Mouse (Mus musculus) right cerebral cortex, adult 2 months (tissue): Measurements from ENCODE around the gene Slc47a1.
"Not testable (repeated sequence)": the region's sequence is repeated elsewhere in the genome, so short reads cannot be mapped to it uniquely, and the experiment has no call there.

Experiments used
- DNase-seq, 2 experiments: peaks; one replicate each; pipeline ENCODE4 v3.0.0; 2021 to 2022; ENCODE audit warnings: low spot score in 2 of 2

Gene Slc47a1

DNA sequence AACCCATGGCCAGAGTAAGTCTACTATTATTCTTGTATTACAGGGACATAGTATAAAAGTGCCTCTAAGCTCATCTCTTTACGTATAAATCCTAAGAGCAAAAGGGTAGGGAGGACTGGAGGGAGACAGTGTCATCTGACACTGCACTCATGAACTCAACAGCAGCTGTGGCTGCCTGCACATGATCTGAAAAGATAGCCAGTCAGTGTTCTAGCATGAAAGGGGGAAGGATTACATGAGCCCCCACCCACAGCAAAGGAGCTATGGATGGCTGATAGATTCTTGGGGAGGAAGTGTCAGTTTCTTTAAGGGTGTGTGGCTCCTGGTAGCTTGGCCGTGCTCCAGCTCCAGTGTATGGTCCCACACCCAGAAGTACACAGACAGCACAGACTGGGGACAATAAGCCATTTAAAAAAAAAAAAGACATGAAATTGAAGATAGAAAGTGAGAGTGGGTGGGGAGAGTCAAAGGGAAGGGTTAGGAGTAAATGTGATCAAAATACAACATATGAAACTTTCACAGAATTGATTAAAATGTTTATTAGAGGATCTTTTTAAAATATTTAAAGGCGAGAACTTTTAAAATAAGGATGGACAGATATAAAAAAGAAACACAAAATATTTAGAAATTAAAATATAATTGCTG is 58.1 kb downstream of the Slc47a1 start:
- DNase-seq: no peak

DNA sequence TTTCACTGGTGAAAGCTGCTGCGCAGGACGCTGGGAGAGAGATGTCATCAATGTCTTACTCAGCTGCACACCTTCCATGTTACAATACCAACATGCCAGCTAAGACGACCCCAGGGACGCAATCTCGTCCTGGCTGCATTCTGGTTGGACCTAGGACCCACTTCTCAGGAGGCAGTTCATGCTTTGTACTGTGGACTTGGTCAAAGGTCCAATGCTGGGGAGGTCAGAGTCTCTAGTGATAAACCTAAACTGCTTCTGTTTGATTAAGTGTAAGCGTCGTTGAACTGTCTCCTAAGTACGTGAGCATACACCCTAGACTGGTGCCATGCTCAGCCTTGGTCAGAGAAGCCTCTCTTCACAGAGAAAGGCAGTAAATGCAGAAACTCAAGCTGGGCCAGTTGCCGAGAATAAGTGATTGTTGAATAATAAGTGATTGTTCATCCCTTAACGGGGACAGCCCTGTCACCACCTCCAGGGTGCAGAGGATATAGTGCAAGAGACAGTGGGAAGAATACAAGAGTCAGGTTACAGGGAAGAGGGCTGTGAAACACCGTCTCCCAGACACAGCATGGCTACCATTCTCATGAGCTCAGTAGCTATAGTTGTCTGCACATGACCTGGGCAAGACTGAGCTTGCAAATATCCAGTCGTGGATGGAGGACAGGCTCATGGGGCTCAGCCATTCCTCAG is 58.8 kb downstream of the Slc47a1 start:
- no peak for DNase-seq

DNA sequence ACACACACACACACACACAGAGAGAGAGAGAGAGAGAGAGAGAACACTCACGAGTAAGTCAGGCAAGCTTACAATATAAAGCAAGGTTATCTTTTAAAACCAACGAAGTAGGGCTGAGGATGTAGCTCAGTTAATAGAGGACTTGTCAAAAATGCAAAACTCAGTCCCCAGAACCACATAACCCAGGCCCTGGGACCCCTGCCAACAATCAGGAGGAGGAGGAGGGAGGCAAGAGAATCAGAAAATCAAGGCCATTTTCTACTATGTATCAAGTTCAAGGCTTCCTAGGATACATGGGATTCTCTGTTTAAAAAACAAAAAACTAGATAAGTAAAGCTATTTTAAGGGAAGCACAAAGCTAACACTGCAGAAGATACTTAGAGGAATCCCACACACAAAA is 61.3 kb downstream of the Slc47a1 start:
- no peak for DNase-seq

DNA sequence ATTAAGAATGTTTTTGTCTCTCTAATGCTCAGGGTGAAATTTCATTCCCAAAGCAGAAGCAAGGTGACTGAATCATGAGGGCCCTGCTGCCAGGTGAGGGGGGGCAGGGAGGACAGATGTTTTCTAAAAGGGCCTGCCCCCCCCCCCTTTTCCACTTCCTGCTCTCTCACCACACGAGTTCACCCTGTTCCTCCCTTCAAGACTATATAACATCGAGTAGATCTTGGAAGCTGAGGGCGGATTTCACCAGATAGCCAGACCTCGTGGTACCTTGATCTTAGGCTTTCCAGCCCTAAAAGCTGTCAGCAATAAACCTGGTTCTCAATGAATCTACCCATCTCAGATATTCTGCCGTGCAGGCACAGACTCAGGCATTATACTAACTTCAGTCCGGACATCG is 67.8 kb downstream of the Slc47a1 start:
- DNase-seq: no peak

DNA sequence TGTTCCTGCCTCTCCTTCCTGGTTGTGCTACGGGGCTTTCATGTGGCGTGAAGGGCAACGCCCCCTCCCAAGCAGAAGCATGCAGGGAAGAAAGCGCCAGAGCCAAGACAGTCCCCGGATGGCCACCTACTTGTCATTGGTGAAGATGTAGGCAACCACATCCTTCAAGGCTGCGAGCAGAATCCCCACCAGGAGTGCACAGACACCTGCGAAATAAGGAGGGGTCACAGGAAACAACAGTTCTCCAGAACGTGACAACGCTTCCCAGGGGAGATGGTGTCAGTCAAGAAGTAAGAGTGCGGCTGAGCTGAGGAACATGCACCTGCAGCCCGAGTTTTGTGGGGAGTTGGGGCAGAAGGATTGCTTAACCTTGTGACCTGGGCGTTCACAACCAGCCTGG is 68.3 kb downstream of the Slc47a1 start:
- DNase-seq: no peak

DNA sequence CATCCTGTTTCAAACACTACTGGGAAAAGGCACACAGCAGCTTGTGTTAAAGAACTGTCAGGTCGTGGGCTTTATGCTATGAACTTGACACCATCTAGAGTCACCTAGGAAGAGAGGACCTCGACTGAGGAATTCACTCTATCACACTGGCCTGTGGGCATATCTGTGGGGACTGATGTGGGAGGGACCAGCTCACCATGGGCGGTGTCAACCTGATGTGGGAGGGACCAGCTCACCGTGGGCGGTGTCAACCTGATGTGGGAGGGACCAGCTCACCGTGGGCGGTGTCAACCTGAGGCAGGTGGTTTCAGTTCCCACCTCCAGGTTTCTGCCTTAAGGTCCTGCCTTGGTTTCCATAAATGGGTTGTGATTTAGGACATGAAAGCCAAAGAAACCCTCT is 70.3 kb downstream of the Slc47a1 start:
- no peak for DNase-seq

DNA sequence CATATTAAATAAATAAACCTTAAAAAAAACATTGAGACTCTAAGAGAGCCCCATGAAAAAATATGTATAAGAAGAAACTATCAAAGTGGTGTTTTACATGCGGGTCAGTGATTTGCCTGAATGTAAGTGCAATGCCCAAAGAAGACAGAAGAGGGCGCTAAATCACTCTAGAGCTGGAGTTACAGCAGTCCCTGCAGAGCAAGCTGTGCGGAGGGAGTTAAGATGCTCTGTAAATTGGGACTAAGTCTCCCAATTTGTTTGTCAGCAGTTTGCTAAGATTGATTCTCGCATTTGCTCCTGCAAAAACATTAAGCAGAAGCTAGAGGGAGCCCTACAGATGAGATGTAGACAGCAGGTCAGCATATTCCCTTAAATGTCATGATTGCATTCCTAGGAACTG is 72.8 kb downstream of the Slc47a1 start:
- DNase-seq: peak; percentile 30 to 47

DNA sequence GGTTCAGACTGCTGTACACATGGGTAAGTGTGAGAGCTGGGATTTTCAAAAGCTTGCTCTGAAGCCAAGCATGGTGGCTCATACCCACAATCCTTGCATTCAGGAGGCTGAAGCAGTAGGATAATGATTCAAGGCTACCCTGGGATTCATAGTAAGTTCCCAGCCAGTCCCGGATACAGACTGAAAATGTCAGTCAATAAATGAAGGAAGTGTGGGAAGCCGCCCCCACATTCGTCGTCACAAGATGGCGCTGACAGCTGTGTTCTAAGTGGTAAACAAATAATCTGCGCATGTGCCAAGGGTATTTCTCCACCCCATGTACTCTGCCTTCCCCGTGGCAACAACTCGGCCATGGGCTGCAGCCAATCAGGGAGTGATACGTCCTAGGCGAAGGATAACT is 73.6 kb downstream of the Slc47a1 start:
- DNase-seq: not testable (repeated sequence)

DNA sequence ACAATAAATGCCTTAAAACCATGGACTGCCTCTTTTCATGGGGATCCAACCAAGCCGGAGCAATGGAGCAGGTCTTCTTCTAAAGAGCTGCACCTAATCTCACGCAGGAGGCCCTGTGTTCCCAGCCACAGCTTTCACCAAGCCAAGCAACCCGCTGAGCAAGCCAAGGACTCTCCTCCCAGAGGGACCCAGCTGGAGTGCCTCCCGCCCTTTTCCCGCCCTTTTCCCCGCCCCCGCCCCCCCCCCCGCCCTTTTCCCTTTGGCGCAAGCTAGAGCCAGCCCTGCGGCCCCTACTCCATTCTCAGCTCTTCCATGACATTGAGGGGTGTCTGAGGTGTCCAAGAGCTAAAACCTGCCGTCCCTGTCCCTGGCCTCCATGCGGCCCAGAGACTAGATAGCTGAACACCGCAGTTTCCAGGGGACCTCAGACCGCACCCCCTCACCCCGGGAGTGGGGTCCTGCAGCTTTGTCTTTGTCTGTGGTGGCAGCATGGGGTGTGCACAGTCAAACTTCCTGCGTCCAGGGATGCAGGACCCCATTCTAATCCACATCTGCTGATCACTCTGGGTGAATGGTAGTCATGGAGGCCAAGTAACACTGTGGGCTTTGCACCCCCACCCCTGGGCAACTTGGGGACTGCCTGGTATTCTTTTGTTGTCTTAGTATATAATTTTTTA is 77.3 kb downstream of the Slc47a1 start:
- no peak for DNase-seq

DNA sequence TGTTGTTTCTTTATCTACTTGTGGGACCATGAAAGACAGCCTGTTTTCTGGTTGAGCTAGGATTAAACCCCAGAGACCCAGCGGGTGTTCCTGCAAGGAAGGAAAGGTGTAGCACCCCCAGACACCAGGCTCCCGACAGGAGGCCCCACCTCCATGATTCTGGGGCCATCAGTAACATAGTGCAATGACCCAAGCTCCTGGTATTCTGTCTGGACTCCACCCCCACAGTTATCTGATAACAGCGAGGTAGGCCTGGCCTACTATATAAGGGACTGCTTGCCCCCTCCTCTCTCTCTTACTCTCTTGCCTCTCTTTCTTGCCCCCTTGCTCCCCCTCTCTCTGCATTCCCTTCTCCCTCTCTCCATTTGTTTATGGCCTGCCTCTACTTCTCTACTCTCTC is 77.9 kb downstream of the Slc47a1 start:
- no peak for DNase-seq

DNA sequence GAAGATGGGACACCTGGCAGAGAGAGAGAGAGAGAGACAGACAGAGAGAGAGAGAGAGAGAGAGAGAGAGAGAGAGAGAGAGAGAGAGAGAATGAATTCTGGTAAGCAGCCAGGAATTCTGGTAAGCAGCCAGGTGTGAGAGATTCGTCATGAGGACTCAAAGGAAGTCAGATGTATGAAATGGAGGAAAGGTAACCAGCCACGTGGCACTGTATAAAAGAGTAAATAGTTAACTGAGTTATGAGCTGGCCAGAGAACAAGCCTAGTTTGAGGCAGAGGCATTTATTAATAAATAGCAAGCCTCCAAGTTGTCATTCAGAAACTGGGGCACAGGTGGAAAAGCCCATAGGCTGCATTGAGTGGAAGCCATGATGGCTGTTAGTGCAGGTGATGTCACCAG is 80.2 kb downstream of the Slc47a1 start:
- no peak for DNase-seq

DNA sequence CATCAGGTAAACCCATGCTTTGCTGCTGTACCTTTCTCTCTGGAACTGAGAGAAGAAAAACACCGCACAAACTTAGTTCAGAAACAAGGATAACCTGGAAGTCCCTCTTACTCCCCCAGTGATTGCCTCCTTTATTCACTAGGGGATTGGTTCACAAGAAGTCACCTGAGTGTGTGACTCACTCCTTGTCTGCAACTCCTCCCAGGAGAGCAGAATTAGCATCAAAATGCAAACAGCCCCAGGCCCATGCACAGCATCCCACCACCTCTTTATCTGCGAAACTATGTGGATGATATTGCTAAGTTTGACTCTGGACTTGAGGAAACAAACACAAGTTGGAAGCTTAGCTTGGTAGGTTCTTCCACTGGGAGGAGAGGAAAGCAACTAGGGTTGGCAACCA is 80.8 kb downstream of the Slc47a1 start:
- no peak for DNase-seq

DNA sequence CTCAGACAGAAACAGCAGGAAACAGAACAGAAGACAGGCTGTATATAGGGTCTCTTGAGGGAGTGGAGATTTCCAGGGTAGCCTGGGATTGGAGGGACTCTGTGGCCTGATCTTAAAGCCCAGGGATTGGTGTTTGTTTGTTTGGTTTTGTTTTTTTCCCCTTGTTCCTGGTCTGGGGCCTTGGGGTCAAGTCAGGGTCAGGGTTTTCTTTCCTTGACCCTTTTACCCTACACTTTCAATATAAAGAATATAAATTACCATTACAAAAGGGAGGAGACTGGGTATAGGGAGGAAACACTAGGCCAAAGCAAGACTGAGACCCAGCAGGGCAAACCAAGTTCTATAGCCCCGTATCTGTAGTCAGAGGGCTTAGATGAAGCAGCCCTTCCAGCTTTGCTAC is 81.6 kb downstream of the Slc47a1 start:
- no peak for DNase-seq

DNA sequence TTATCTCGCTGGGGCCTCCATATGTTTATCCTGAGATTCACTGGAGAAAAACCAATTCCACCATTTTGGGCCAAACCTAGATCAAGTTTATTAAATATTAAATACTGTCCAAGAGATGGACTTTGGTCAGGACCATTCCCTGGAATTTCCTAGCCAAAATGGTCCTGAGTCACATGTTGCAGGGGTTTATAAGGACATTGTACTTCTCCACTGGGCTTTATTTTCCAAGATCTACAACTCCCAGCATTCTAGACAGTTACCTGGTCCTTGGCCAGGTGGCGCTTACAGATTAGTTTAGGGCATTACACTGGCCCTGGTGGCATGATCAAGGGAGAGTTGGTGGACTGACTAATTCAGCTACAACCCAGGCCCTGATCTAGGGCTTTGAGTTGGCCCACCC is 82.6 kb downstream of the Slc47a1 start:
- no peak for DNase-seq

DNA sequence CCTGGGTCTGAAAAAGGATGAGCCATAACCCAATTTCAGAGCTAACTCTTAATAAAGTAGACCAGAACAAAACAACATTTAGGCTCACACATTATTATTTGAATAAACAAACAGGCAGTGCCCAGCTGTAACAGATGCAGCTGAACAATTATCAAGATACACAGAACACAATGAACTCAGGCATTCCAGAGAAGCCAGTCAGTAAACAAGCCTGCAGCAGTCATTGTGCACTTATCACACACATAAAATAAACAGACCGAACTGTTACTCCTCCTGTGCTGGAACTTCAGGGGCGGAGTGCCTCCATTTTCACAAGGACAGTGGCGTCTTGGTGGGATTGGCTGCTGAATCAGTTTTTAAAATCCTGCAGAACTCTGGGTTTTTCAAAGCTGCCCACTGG is 83.7 kb downstream of the Slc47a1 start:
- no peak for DNase-seq
